Mouse (Mus musculus): ENCODE results near the gene Larp1b. TPM values are rescaled to one million over a fixed set of nuclear protein-coding genes. Genes with fewer than 3 reads are reported as not detected.

Gene Larp1b
- polyA plus RNA-seq, 1 experiment, result 24.5 TPM

DNA sequence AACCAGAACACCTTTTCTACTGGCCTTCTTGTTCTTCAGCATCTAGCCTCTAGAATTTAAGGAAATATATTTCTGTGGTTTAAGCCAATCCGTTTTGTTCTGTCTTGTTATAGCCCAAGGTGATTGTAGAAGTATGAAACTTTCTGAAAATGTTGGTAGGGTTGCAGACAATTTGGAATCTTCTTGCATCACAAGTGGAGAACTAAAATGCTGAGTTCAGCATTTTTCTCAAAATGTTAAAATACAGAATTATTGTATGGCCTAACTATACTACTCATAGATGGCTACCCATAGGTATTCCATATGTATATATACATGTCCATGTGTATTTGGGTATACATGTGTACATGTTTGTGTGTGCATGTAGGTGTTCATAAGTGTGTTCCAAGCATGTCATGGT, 81.1 kb downstream of the Larp1b start:
- Histone ChIP-seq H3K9ac (ENCODE audit: low read depth, poor library complexity, severe bottlenecking) (no peak overlapping the region), H3K27ac (ENCODE audit: insufficient read depth, low read length) (no peak overlapping the region), H3K4me3 (ENCODE audit: low read depth, low read length) (no peak overlapping the region), H3K27me3 (ENCODE audit: control insufficient read depth, insufficient read depth, low read length, poor library complexity, severe bottlenecking) (no peaks in the 10 kb centered on the region), H3K4me1 (ENCODE audit: control insufficient read depth, insufficient read depth, low read length) (no peaks in the 10 kb centered on the region), H3K9me3 (replicated peaks; ENCODE audit: control insufficient read depth, insufficient read depth, low read length, poor library complexity, severe bottlenecking) (no peaks in the 10 kb centered on the region), H3K36me3 (ENCODE audit: control insufficient read depth, insufficient read depth, low read length, poor library complexity, severe bottlenecking) (no peaks in the 10 kb centered on the region)
- TF ChIP-seq EP300 (IDR thresholded peaks at IDR 0.05; ENCODE audit: insufficient read depth, low read depth, low read length) (no peak), POLR2A (IDR thresholded peaks at IDR 0.05; ENCODE audit: insufficient read depth, low read length) (no peak), CTCF (IDR thresholded peaks at IDR 0.05; ENCODE audit: low read depth, low read length) (no peak)

DNA sequence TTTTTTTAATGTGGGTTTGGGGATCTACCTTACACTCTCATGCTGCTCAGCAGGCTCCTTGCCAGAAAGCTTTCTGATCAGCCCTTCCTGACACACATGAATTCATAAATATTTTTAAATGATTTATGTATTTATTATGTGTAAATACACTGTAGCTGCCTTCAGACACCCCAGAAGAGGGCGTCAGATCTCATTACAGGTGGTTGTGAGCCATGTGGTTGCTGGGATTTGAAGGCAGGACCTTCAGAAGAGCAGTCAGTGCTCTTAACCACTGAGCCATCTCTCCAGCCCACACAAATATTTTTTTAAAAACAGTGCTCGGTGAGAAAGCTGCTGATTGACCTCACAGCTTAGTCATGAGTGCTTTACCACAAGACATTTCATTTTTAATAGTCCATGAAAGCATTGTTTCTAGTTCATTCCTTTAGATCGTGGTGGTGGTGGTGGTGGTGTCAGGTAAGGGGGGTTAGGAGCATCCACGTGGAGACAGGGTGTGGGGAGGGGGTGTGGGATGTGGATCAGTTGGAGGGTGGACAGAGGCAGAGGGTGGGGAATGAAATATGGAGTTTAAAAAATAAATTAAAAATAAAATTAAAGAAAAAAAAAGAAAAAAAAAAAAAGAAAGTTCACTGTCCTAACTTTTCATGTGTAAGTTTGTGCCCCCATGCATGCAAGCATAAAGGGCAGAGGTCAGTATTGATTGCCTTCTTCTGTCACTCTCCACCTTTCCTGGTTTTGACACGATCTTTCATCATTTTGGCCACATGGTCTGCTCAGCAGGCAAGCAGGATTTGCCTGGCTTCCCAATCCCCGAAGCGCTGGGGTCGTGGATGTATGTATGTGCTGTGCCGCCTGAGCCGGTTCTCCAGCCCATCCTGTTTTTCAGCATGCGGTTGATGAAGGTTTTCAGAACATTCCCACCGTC, 81.9 kb downstream of the Larp1b start:
- no peaks in the 10 kb centered on the region for H3K9me3 ChIP-seq (replicated peaks; ENCODE audit: control insufficient read depth, insufficient read depth, low read length, poor library complexity, severe bottlenecking)
- no peak overlapping the region for H3K27ac ChIP-seq (ENCODE audit: insufficient read depth, low read length)
- TF ChIP-seq POLR2A (IDR thresholded peaks at IDR 0.05; ENCODE audit: insufficient read depth, low read length) (no peak), EP300 (IDR thresholded peaks at IDR 0.05; ENCODE audit: insufficient read depth, low read depth, low read length) (no peak), CTCF (IDR thresholded peaks at IDR 0.05; ENCODE audit: low read depth, low read length) (no peak)

GRCm38 (mm10) chr3:41038297-41038916, 88.8 kb downstream of the Larp1b start:
- no peak overlapping the region for H3K27ac ChIP-seq (ENCODE audit: insufficient read depth, low read length)
- TF ChIP-seq POLR2A (IDR thresholded peaks at IDR 0.05; ENCODE audit: insufficient read depth, low read length), result no peak
- TF ChIP-seq EP300 (IDR thresholded peaks at IDR 0.05; ENCODE audit: insufficient read depth, low read depth, low read length), result no peak
- no peak for TF ChIP-seq CTCF (IDR thresholded peaks at IDR 0.05; ENCODE audit: low read depth, low read length)
- H3K4me3 ChIP-seq (ENCODE audit: low read depth, low read length), result no peak overlapping the region
- no peaks in the 10 kb centered on the region for H3K27me3 ChIP-seq (ENCODE audit: control insufficient read depth, insufficient read depth, low read length, poor library complexity, severe bottlenecking)
- no peak overlapping the region for H3K9ac ChIP-seq (ENCODE audit: low read depth, poor library complexity, severe bottlenecking)
- no peaks in the 10 kb centered on the region for H3K9me3 ChIP-seq (replicated peaks; ENCODE audit: control insufficient read depth, insufficient read depth, low read length, poor library complexity, severe bottlenecking)
- no peaks in the 10 kb centered on the region for H3K4me1 ChIP-seq (ENCODE audit: control insufficient read depth, insufficient read depth, low read length)
- no peaks in the 10 kb centered on the region for H3K36me3 ChIP-seq (ENCODE audit: control insufficient read depth, insufficient read depth, low read length, poor library complexity, severe bottlenecking)

More for the DNA sequence above, 81.9 kb downstream of the Larp1b start:
- H3K36me3 ChIP-seq (ENCODE audit: control insufficient read depth, insufficient read depth, low read length, poor library complexity, severe bottlenecking), result no peaks in the 10 kb centered on the region
- H3K9ac ChIP-seq (ENCODE audit: low read depth, poor library complexity, severe bottlenecking), result no peak overlapping the region
- H3K27me3 ChIP-seq (ENCODE audit: control insufficient read depth, insufficient read depth, low read length, poor library complexity, severe bottlenecking), result no peaks in the 10 kb centered on the region
- H3K4me1 ChIP-seq (ENCODE audit: control insufficient read depth, insufficient read depth, low read length), result no peaks in the 10 kb centered on the region
- no peak overlapping the region for H3K4me3 ChIP-seq (ENCODE audit: low read depth, low read length)

GRCm38 (mm10) chr3:41041241-41041640, 91.6 kb downstream of the Larp1b start:
- Histone ChIP-seq H3K9ac (ENCODE audit: low read depth, poor library complexity, severe bottlenecking) (no peak overlapping the region), H3K27ac (ENCODE audit: insufficient read depth, low read length) (no peak overlapping the region), H3K9me3 (replicated peaks; ENCODE audit: control insufficient read depth, insufficient read depth, low read length, poor library complexity, severe bottlenecking) (no peaks in the 10 kb centered on the region), H3K4me1 (ENCODE audit: control insufficient read depth, insufficient read depth, low read length) (no peaks in the 10 kb centered on the region), H3K36me3 (ENCODE audit: control insufficient read depth, insufficient read depth, low read length, poor library complexity, severe bottlenecking) (no peaks in the 10 kb centered on the region), H3K4me3 (ENCODE audit: low read depth, low read length) (no peak overlapping the region), H3K27me3 (ENCODE audit: control insufficient read depth, insufficient read depth, low read length, poor library complexity, severe bottlenecking) (no peaks in the 10 kb centered on the region)
- no peak for TF ChIP-seq CTCF (IDR thresholded peaks at IDR 0.05; ENCODE audit: low read depth, low read length)
- no peak for TF ChIP-seq EP300 (IDR thresholded peaks at IDR 0.05; ENCODE audit: insufficient read depth, low read depth, low read length)
- no peak for TF ChIP-seq POLR2A (IDR thresholded peaks at IDR 0.05; ENCODE audit: insufficient read depth, low read length)

- H3K9ac ChIP-seq (ENCODE audit: low read depth, poor library complexity, severe bottlenecking), result no peak overlapping the region
- H3K27ac ChIP-seq (ENCODE audit: insufficient read depth, low read length), result no peak overlapping the region
- no peaks in the 10 kb centered on the region for H3K4me1 ChIP-seq (ENCODE audit: control insufficient read depth, insufficient read depth, low read length)
- no peaks in the 10 kb centered on the region for H3K9me3 ChIP-seq (replicated peaks; ENCODE audit: control insufficient read depth, insufficient read depth, low read length, poor library complexity, severe bottlenecking)
- TF ChIP-seq POLR2A (IDR thresholded peaks at IDR 0.05; ENCODE audit: insufficient read depth, low read length) (no peak), EP300 (IDR thresholded peaks at IDR 0.05; ENCODE audit: insufficient read depth, low read depth, low read length) (no peak), CTCF (IDR thresholded peaks at IDR 0.05; ENCODE audit: low read depth, low read length) (no peak)
- no peak overlapping the region for H3K4me3 ChIP-seq (ENCODE audit: low read depth, low read length)
- H3K27me3 ChIP-seq (ENCODE audit: control insufficient read depth, insufficient read depth, low read length, poor library complexity, severe bottlenecking), result no peaks in the 10 kb centered on the region
- no peaks in the 10 kb centered on the region for H3K36me3 ChIP-seq (ENCODE audit: control insufficient read depth, insufficient read depth, low read length, poor library complexity, severe bottlenecking)
Measured at GRCm38 (mm10) chr3:41042195-41042938, 92.7 kb downstream of the Larp1b start.
